Mouse (Mus musculus): Measurements from ENCODE around the gene Tpbg. TPM values are rescaled to one million over a fixed set of nuclear protein-coding genes. Genes with fewer than 3 reads are reported as not detected.
"Not testable (repeated sequence)": the region's sequence is repeated elsewhere in the genome, so short reads cannot be mapped to it uniquely, and the experiment has no call there.

Gene Tpbg
- polyA plus RNA-seq (2015; fragmentation: Nextera tagmentation; extraction: Ambion mirVana) = 18.2 and 20.9 TPM in 2 replicates

GRCm38 (mm10) chr9:85842351-85843011, at the start of gene Tpbg:
TSS of gene Tpbg (plus strand) at chr9:85842380.
- 0 out of 2 replicates have a peak, but pooled peaks cover 5% of the 10 kb centered on the region for H3K27me3 ChIP-seq (ENCODE audit: insufficient read depth, low read length)
- peak within 1 kb of the TSS; percentile 81 for H3K9ac ChIP-seq (replicated peaks; ENCODE audit: low read length)
- H3K4me3 ChIP-seq (ENCODE audit: low read length) = peak within 1 kb of the TSS; percentile 77
- ATAC-seq (ENCODE audit: low FRiP score, low TSS enrichment) = peak; percentile 92
- no peaks in the 10 kb centered on the region for H3K9me3 ChIP-seq (ENCODE audit: low read length)
- peaks cover 17% of the 10 kb centered on the region for H3K4me1 ChIP-seq (ENCODE audit: insufficient read depth, low read length)
- no peaks in the 10 kb centered on the region for H3K36me3 ChIP-seq (ENCODE audit: insufficient read depth, low read length)
- peak within 1 kb of the TSS; percentile 93 for H3K27ac ChIP-seq (ENCODE audit: low read length)
- under 1% methylated on average over 39 of the region's 39 CpGs for WGBS
- peak within 1 kb of the TSS; percentile 95 for H3K4me2 ChIP-seq (replicated peaks; ENCODE audit: low read depth, low read length)

- not testable (repeated sequence) for ATAC-seq (ENCODE audit: low FRiP score, low TSS enrichment); H3K9ac ChIP-seq (replicated peaks; ENCODE audit: low read length); H3K27ac ChIP-seq (ENCODE audit: low read length); H3K4me2 ChIP-seq (replicated peaks; ENCODE audit: low read depth, low read length); H3K27me3 ChIP-seq (ENCODE audit: insufficient read depth, low read length); H3K4me3 ChIP-seq (ENCODE audit: low read length); H3K36me3 ChIP-seq (ENCODE audit: insufficient read depth, low read length); H3K4me1 ChIP-seq (ENCODE audit: insufficient read depth, low read length); H3K9me3 ChIP-seq (ENCODE audit: low read length)
- WGBS = 79% methylated on average over 2 of the region's 2 CpGs
These were observed 40.2 kb upstream of the Tpbg start for GRCm38 (mm10) chr9:85801986-85802385.

- H3K9ac ChIP-seq (replicated peaks; ENCODE audit: low read length) = no peak overlapping the region
- WGBS = 83% methylated on average over 4 of the region's 4 CpGs
- no peak overlapping the region for H3K4me2 ChIP-seq (replicated peaks; ENCODE audit: low read depth, low read length)
- H3K4me1 ChIP-seq (ENCODE audit: insufficient read depth, low read length) = no peaks in the 10 kb centered on the region
- no peak overlapping the region for H3K4me3 ChIP-seq (ENCODE audit: low read length)
- H3K36me3 ChIP-seq (ENCODE audit: insufficient read depth, low read length) = no peaks in the 10 kb centered on the region
- ATAC-seq (ENCODE audit: low FRiP score, low TSS enrichment) = no peak
- no peak overlapping the region for H3K27ac ChIP-seq (ENCODE audit: low read length)
- no peaks in the 10 kb centered on the region for H3K9me3 ChIP-seq (ENCODE audit: low read length)
- H3K27me3 ChIP-seq (ENCODE audit: insufficient read depth, low read length) = no peaks in the 10 kb centered on the region
These were observed 39.6 kb upstream of the Tpbg start for GRCm38 (mm10) chr9:85802563-85802962.

GRCm38 (mm10) chr9:85806411-85806810, 35.8 kb upstream of the Tpbg start:
- no peak overlapping the region for H3K4me3 ChIP-seq (ENCODE audit: low read length)
- H3K4me1 ChIP-seq (ENCODE audit: insufficient read depth, low read length) = no peaks in the 10 kb centered on the region
- H3K27ac ChIP-seq (ENCODE audit: low read length) = no peak overlapping the region
- no peaks in the 10 kb centered on the region for H3K36me3 ChIP-seq (ENCODE audit: insufficient read depth, low read length)
- H3K9me3 ChIP-seq (ENCODE audit: low read length) = no peaks in the 10 kb centered on the region
- H3K9ac ChIP-seq (replicated peaks; ENCODE audit: low read length) = no peak overlapping the region
- no peaks in the 10 kb centered on the region for H3K27me3 ChIP-seq (ENCODE audit: insufficient read depth, low read length)
- ATAC-seq (ENCODE audit: low FRiP score, low TSS enrichment) = no peak
- 92% methylated on average over 6 of the region's 6 CpGs for WGBS
- no peak overlapping the region for H3K4me2 ChIP-seq (replicated peaks; ENCODE audit: low read depth, low read length)

- Histone ChIP-seq H3K27me3 (ENCODE audit: insufficient read depth, low read length) (no peaks in the 10 kb centered on the region), H3K9me3 (ENCODE audit: low read length) (no peaks in the 10 kb centered on the region), H3K9ac (replicated peaks; ENCODE audit: low read length) (no peak overlapping the region), H3K4me3 (ENCODE audit: low read length) (no peak overlapping the region), H3K4me1 (ENCODE audit: insufficient read depth, low read length) (no peaks in the 10 kb centered on the region), H3K36me3 (ENCODE audit: insufficient read depth, low read length) (no peaks in the 10 kb centered on the region), H3K4me2 (replicated peaks; ENCODE audit: low read depth, low read length) (no peak overlapping the region), H3K27ac (ENCODE audit: low read length) (no peak overlapping the region)
- ATAC-seq (ENCODE audit: low FRiP score, low TSS enrichment) = no peak
- WGBS = 90% methylated on average over 3 of the region's 3 CpGs
These were observed 32.9 kb upstream of the Tpbg start for GRCm38 (mm10) chr9:85809246-85809645.

- no peak overlapping the region for H3K4me3 ChIP-seq (ENCODE audit: low read length)
- no peaks in the 10 kb centered on the region for H3K4me1 ChIP-seq (ENCODE audit: insufficient read depth, low read length)
- no peaks in the 10 kb centered on the region for H3K27me3 ChIP-seq (ENCODE audit: insufficient read depth, low read length)
- H3K4me2 ChIP-seq (replicated peaks; ENCODE audit: low read depth, low read length) = no peak overlapping the region
- H3K27ac ChIP-seq (ENCODE audit: low read length) = no peak overlapping the region
- H3K9ac ChIP-seq (replicated peaks; ENCODE audit: low read length) = no peak overlapping the region
- H3K9me3 ChIP-seq (ENCODE audit: low read length) = no peaks in the 10 kb centered on the region
- 94% methylated on average over 11 of the region's 11 CpGs for WGBS
- H3K36me3 ChIP-seq (ENCODE audit: insufficient read depth, low read length) = no peaks in the 10 kb centered on the region
- ATAC-seq (ENCODE audit: low FRiP score, low TSS enrichment) = no peak
These were observed 21.4 kb upstream of the Tpbg start for GRCm38 (mm10) chr9:85820829-85821228.

- 82% methylated on average over 17 of the region's 17 CpGs for WGBS
- Histone ChIP-seq H3K27ac (ENCODE audit: low read length) (no peak overlapping the region), H3K4me1 (ENCODE audit: insufficient read depth, low read length) (no peaks in the 10 kb centered on the region), H3K36me3 (ENCODE audit: insufficient read depth, low read length) (no peaks in the 10 kb centered on the region), H3K4me2 (replicated peaks; ENCODE audit: low read depth, low read length) (no peak overlapping the region), H3K27me3 (ENCODE audit: insufficient read depth, low read length) (no peaks in the 10 kb centered on the region), H3K9ac (replicated peaks; ENCODE audit: low read length) (no peak overlapping the region), H3K4me3 (ENCODE audit: low read length) (no peak overlapping the region), H3K9me3 (ENCODE audit: low read length) (no peaks in the 10 kb centered on the region)
- ATAC-seq (ENCODE audit: low FRiP score, low TSS enrichment) = no peak
These were observed 6.4 kb upstream of the Tpbg start for GRCm38 (mm10) chr9:85835521-85836425.

- Histone ChIP-seq H3K36me3 (ENCODE audit: insufficient read depth, low read length) (no peaks in the 10 kb centered on the region), H3K9me3 (ENCODE audit: low read length) (no peaks in the 10 kb centered on the region), H3K4me1 (ENCODE audit: insufficient read depth, low read length) (peaks cover 14% of the 10 kb centered on the region), H3K27me3 (ENCODE audit: insufficient read depth, low read length) (0 out of 2 replicates have a peak, but pooled peaks cover 2% of the 10 kb centered on the region), H3K4me3 (ENCODE audit: low read length) (no peak overlapping the region), H3K4me2 (replicated peaks; ENCODE audit: low read depth, low read length) (no peak overlapping the region), H3K9ac (replicated peaks; ENCODE audit: low read length) (no peak overlapping the region), H3K27ac (ENCODE audit: low read length) (no peak overlapping the region)
- WGBS = 50% methylated on average over 3 of the region's 3 CpGs
- ATAC-seq (ENCODE audit: low FRiP score, low TSS enrichment) = no peak
These were observed 2.6 kb upstream of the Tpbg start for GRCm38 (mm10) chr9:85839626-85840025.

GRCm38 (mm10) chr9:85841891-85842290, 289 bp upstream of the Tpbg start:
- H3K36me3 ChIP-seq (ENCODE audit: insufficient read depth, low read length) = no peaks in the 10 kb centered on the region
- H3K27me3 ChIP-seq (ENCODE audit: insufficient read depth, low read length) = 0 out of 2 replicates have a peak, but pooled peaks cover 5% of the 10 kb centered on the region
- H3K4me1 ChIP-seq (ENCODE audit: insufficient read depth, low read length) = peaks cover 17% of the 10 kb centered on the region
- WGBS = under 1% methylated on average over 16 of the region's 16 CpGs
- H3K9ac ChIP-seq (replicated peaks; ENCODE audit: low read length) = peak overlapping the region; percentile 81
- H3K4me2 ChIP-seq (replicated peaks; ENCODE audit: low read depth, low read length) = peak overlapping the region; percentile 95
- H3K27ac ChIP-seq (ENCODE audit: low read length) = peak overlapping the region; percentile 93
- H3K4me3 ChIP-seq (ENCODE audit: low read length) = peak overlapping the region; percentile 77
- H3K9me3 ChIP-seq (ENCODE audit: low read length) = no peaks in the 10 kb centered on the region
- ATAC-seq (ENCODE audit: low FRiP score, low TSS enrichment) = peak; percentile 7; the same call in 1 of the 2 replicates
